Mouse (Mus musculus): ENCODE measurements at regions not wholly inside any gene's neighbourhood (a gene's known extent, or its start where the extent isn't known, plus 50 kb on each side); places are given as distances from the start of the nearest gene placed in this dataset.
A peak's percentile ranks its signal among the peaks of the same experiment; 100 is the strongest.

DNA sequence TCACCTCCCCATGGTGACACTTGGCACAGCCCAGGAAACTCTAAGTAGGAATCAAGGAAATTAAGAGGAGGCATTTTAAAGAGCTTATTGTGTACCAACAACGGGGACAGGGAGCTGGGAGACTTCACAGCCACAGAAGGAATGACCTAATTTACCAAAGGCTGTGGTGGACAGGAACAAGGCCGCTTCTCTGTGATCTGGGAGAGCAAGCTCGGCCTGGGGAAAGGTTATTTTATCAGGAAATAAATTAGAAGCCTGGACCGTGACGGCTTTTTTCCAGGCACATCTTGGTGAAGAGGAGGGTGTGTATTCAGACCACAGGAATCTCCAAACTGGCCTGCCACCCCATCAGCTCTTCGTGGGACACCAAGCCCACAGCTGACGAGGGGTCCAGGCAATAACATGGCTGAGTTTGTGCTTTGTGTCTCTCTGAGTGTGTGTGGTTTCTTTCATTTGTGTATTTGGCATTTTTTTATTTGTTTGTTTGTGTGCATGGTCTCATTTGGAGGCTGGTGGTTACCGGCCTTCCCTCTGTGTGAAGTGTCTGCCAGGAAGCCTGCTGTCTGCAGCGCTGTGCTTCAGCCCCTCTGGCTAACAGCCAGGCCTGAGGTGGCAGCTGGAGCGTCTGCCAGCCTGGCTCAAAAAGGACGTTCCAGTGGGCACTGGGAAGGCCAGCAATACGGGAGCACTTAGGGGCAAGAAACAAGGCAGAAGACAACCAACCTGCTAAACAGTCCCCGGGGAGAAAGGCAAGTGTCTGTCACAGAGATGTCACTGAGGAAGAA, 2174.6 kb upstream of the Gm7489 start:
- H3K4me1 ChIP-seq (ENCODE audit: insufficient read depth), result no peaks in the 10 kb centered on the region
- DNase-seq, result peak; percentile 53
- H3K27ac ChIP-seq (ENCODE audit: low read depth), result 0 out of 2 replicates have a peak overlapping the region, but pooled peaks have one; percentile 2
- no peaks in the 10 kb centered on the region for H3K9me3 ChIP-seq (ENCODE audit: low read depth, low read length)
- no peaks in the 10 kb centered on the region for H3K36me3 ChIP-seq (ENCODE audit: insufficient read depth)
- H3K9ac ChIP-seq, result no peak overlapping the region
- 36% methylated on average over 13 of the region's 13 CpGs for WGBS
- no peak; the same call in 1 of the 2 replicates for ATAC-seq (ENCODE audit: insufficient read depth)
- no peak for TF ChIP-seq CTCF (IDR thresholded peaks at IDR 0.05; ENCODE audit: low read depth)
- no peak overlapping the region for H3K4me3 ChIP-seq (ENCODE audit: low read depth, low read length)
- no peaks in the 10 kb centered on the region for H3K27me3 ChIP-seq (ENCODE audit: insufficient read depth, low read length)
- H3K4me2 ChIP-seq, result no peak overlapping the region

DNA sequence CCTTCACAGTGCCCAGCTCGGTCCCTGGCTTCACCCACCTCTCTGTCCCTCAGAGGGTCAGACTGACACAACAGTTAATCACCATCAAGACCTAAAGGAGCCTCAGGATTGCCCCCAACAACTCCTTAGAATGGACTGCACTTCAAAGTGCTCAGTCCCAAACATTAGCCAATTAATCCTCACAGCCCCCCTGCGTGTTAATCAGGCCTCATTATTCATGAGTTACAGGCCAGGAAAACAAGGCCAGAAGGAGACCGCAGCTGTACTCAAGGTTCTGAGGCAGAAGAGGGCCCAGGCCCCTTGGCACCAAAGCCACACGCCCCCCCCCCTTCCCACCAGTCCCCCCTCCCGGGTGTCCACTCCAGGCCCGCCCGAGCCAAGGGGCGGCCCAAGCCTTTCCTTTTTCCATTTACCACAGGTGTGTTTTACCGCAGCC, 2163.8 kb upstream of the Gm7489 start:
- Histone ChIP-seq H3K9ac (no peak overlapping the region), H3K4me2 (no peak overlapping the region), H3K4me3 (ENCODE audit: low read depth, low read length) (no peak overlapping the region), H3K27ac (ENCODE audit: low read depth) (no peak overlapping the region), H3K9me3 (ENCODE audit: low read depth, low read length) (no peaks in the 10 kb centered on the region), H3K4me1 (ENCODE audit: insufficient read depth) (no peaks in the 10 kb centered on the region), H3K36me3 (ENCODE audit: insufficient read depth) (no peaks in the 10 kb centered on the region), H3K27me3 (ENCODE audit: insufficient read depth, low read length) (no peaks in the 10 kb centered on the region)
- ATAC-seq (ENCODE audit: insufficient read depth) (no peak), DNase-seq (no peak)
- 40% methylated on average over 9 of the region's 9 CpGs for WGBS
- no peak for TF ChIP-seq CTCF (IDR thresholded peaks at IDR 0.05; ENCODE audit: low read depth)

- no peak for DNase-seq
- Histone ChIP-seq H3K27ac (ENCODE audit: low read depth) (no peak overlapping the region), H3K9ac (no peak overlapping the region), H3K9me3 (ENCODE audit: low read depth, low read length) (no peaks in the 10 kb centered on the region), H3K27me3 (ENCODE audit: insufficient read depth, low read length) (no peaks in the 10 kb centered on the region), H3K4me3 (ENCODE audit: low read depth, low read length) (no peak overlapping the region), H3K4me2 (no peak overlapping the region), H3K36me3 (ENCODE audit: insufficient read depth) (no peaks in the 10 kb centered on the region), H3K4me1 (ENCODE audit: insufficient read depth) (no peaks in the 10 kb centered on the region)
- 64% methylated on average over 5 of the region's 5 CpGs for WGBS
- no peak for TF ChIP-seq CTCF (IDR thresholded peaks at IDR 0.05; ENCODE audit: low read depth)
- ATAC-seq (ENCODE audit: insufficient read depth), result no peak
Observed at GRCm38 (mm10) chr15:51721363-51721762, 2163.3 kb upstream of the Gm7489 start.

DNA sequence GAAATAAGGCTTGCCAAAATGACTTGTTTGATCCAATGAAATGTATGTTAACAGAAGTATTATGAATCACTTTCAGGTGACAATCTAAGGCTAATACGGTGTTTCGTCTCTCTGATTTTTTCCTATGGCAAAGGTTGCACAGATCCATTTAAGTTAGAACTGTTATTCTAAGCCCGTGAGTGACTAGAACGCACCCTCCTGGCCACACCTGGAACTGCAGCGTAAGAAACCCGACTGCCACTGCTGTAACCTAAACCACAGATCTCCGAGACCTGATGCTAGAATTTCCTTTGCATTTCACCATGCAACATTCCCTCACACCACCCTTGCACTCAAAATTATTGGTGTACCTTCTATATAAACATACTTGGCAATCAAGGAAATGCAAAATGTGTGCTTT, 2160.6 kb upstream of the Gm7489 start:
- H3K9ac ChIP-seq, result no peak overlapping the region
- TF ChIP-seq CTCF (IDR thresholded peaks at IDR 0.05; ENCODE audit: low read depth), result peak; percentile 37
- H3K9me3 ChIP-seq (ENCODE audit: low read depth, low read length), result no peaks in the 10 kb centered on the region
- H3K4me1 ChIP-seq (ENCODE audit: insufficient read depth), result no peaks in the 10 kb centered on the region
- no peaks in the 10 kb centered on the region for H3K27me3 ChIP-seq (ENCODE audit: insufficient read depth, low read length)
- 71% methylated on average over 7 of the region's 7 CpGs for WGBS
- no peaks in the 10 kb centered on the region for H3K36me3 ChIP-seq (ENCODE audit: insufficient read depth)
- DNase-seq, result no peak
- no peak for ATAC-seq (ENCODE audit: insufficient read depth)
- no peak overlapping the region for H3K4me2 ChIP-seq
- no peak overlapping the region for H3K27ac ChIP-seq (ENCODE audit: low read depth)
- H3K4me3 ChIP-seq (ENCODE audit: low read depth, low read length), result no peak overlapping the region

GRCm38 (mm10) chr15:51725457-51725856, 2159.2 kb upstream of the Gm7489 start:
- ATAC-seq (ENCODE audit: insufficient read depth) (no peak), DNase-seq (no peak)
- H3K9ac ChIP-seq, result no peak overlapping the region
- no peak overlapping the region for H3K27ac ChIP-seq (ENCODE audit: low read depth)
- H3K36me3 ChIP-seq (ENCODE audit: insufficient read depth), result no peaks in the 10 kb centered on the region
- H3K27me3 ChIP-seq (ENCODE audit: insufficient read depth, low read length), result no peaks in the 10 kb centered on the region
- no peak overlapping the region for H3K4me2 ChIP-seq
- no peaks in the 10 kb centered on the region for H3K9me3 ChIP-seq (ENCODE audit: low read depth, low read length)
- no peak overlapping the region for H3K4me3 ChIP-seq (ENCODE audit: low read depth, low read length)
- WGBS, result 64% methylated on average over 3 of the region's 3 CpGs
- TF ChIP-seq CTCF (IDR thresholded peaks at IDR 0.05; ENCODE audit: low read depth), result no peak
- no peaks in the 10 kb centered on the region for H3K4me1 ChIP-seq (ENCODE audit: insufficient read depth)

- no peaks in the 10 kb centered on the region; the same call in 1 of the 2 replicates for H3K4me1 ChIP-seq (ENCODE audit: insufficient read depth)
- H3K4me3 ChIP-seq (ENCODE audit: low read depth, low read length), result no peak overlapping the region
- DNase-seq, result no peak
- no peaks in the 10 kb centered on the region for H3K27me3 ChIP-seq (ENCODE audit: insufficient read depth, low read length)
- H3K9me3 ChIP-seq (ENCODE audit: low read depth, low read length), result no peaks in the 10 kb centered on the region
- H3K4me2 ChIP-seq, result no peak overlapping the region
- no peak for ATAC-seq (ENCODE audit: insufficient read depth)
- H3K27ac ChIP-seq (ENCODE audit: low read depth), result no peak overlapping the region
- H3K36me3 ChIP-seq (ENCODE audit: insufficient read depth), result no peaks in the 10 kb centered on the region
- H3K9ac ChIP-seq, result no peak overlapping the region
- 81% methylated on average over 10 of the region's 10 CpGs for WGBS
- no peak for TF ChIP-seq CTCF (IDR thresholded peaks at IDR 0.05; ENCODE audit: low read depth)
Observed at GRCm38 (mm10) chr15:51730106-51730505, 2154.6 kb upstream of the Gm7489 start.

DNA sequence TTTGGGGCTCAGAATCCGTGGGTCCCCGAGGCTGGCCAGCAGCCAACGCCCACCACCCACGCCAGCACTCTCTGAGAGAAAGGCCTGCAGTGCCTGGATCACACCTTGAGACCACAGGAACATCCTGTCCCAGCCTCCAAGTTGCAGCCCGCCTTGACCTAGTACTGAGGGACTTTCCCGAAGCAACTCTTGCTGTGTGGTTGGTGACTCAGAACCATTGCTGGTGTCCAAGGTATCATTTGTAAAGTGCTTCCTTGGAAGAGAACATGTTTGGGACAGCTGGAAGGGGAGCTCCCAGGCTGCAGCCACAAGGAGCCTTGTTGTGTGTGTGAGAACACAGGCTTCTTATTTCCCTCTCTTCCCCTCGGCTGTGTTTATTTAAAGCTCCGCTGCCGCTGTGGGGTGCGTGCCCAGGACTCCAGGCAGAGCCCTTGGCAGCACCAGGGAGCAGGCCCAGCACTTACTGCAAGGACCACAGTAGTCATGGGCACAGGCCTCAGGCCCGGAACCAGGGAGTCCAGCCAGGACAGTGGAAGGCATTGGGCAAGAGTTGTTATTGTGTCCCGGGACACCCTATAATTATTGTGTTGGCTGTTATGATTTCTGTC, 2153.8 kb upstream of the Gm7489 start:
- Histone ChIP-seq H3K4me1 (ENCODE audit: insufficient read depth) (no peaks in the 10 kb centered on the region; the same call in 1 of the 2 replicates), H3K36me3 (ENCODE audit: insufficient read depth) (no peaks in the 10 kb centered on the region), H3K27me3 (ENCODE audit: insufficient read depth, low read length) (no peaks in the 10 kb centered on the region), H3K4me3 (ENCODE audit: low read depth, low read length) (no peak overlapping the region), H3K9me3 (ENCODE audit: low read depth, low read length) (no peaks in the 10 kb centered on the region), H3K9ac (no peak overlapping the region), H3K27ac (ENCODE audit: low read depth) (no peak overlapping the region), H3K4me2 (no peak overlapping the region)
- DNase-seq (peak; percentile 45), ATAC-seq (ENCODE audit: insufficient read depth) (peak; percentile 68; the same call in 1 of the 2 replicates)
- 36% methylated on average over 12 of the region's 12 CpGs for WGBS
- TF ChIP-seq CTCF (IDR thresholded peaks at IDR 0.05; ENCODE audit: low read depth), result no peak
